Mouse (Mus musculus) liver, postnatal 0 days (tissue): ENCODE results near the gene Pcgf1.

Source experiments
- CTCF ChIP-seq: sonication (generic); IDR thresholded peaks from 2 replicates; pipeline ENCODE4 v1.5.1; 2016; ENCODE audit warnings: antibody characterized with exemption, low read depth
- EP300 ChIP-seq: IDR thresholded peaks from 2 replicates; pipeline ENCODE4 v1.6.1; 2016; ENCODE audit warnings: antibody characterized with exemption, low read depth, mild to moderate bottlenecking

DNA sequence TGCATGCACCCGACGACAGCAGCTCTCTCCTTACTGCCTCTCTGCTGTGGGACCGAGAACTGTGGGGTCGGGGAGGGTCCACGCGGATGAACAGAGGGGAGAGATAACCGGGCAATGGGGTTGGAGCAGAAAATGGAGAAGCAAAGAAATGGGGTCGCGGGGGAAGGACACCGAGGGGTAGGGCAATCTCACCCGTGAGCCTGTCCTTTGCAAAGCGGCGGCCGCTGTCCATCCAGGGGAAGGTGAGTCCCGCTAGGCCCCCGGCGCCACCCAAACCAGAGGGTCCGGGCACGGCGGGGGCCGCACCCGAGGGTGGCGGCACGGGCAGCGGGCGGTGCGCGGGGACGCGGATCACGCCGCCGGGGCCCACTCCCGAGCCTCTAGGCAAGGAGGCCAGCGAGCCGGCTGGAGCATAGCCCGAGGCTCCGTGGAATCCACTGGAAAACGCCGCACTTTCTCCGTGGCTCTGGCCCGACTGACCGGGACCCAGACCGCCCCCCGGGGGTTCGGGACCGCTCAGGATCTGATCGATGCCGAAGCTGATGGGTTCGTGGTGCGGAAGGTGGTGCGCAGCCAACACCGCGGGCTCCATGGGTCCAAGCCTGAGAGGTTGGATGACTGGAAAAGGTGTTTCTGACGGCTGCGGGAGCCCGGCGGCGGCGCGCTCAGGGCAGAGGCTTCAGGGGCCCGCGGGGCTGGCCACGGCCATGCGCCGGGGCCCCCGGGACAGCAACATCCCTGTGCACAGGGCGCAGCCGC is 8.0 kb upstream of the Pcgf1 start:
- no peak for TF ChIP-seq CTCF
- TF ChIP-seq EP300, result no peak
